Comparison of ENCODE assay signal across 8 mouse cellular contexts in genomic region chr13:12394609-12395505, GRCm38 (mm10). TPM values are rescaled to one million over a fixed set of nuclear protein-coding genes. Genes with fewer than 3 reads are reported as not detected.
DNase-seq lines count a peak whose midpoint lies in the region; ATAC-seq lines count a peak whose summit lies in the region.

TSS of gene Heatr1 (plus strand) at chr13:12395027.

- ATAC-seq in hindbrain, embryonic 14.5 days (ENCODE audit: low FRiP score), result peak; percentile 96

- H3K27ac ChIP-seq in hindbrain, embryonic 14.5 days, result peak within 1 kb of the TSS; percentile 22; the same call in 1 of the 2 replicates

- peak; percentile 100 for DNase-seq in R1 (ENCODE audit: low read depth, low spot score)
- peak; percentile 91 to 92 for DNase-seq in cerebellum, postnatal 25 days
- peak; percentile 90 to 92 for DNase-seq in frontal cortex, postnatal 25 days (ENCODE audit: low spot score in 2 of 2)
- DNase-seq in hindbrain, embryonic 14.5 days (ENCODE audit: low spot score), result peak; percentile 98
- peak; percentile 90 to 93 for DNase-seq in layer of hippocampus, postnatal 36 days
- DNase-seq in lung, postnatal 36 days, result peak; percentile 99
- DNase-seq in retina, postnatal 1 day, result peak; percentile 99
- peak; percentile 89 to 92 for DNase-seq in urinary bladder, adult 18-20 months (ENCODE audit: low spot score in 2 of 2)

- WGBS in hindbrain, embryonic 14.5 days, result under 1% methylated on average over 43 of the region's 43 CpGs

- no peaks in the 10 kb centered on the region for H3K27me3 ChIP-seq in hindbrain, embryonic 14.5 days (ENCODE audit: control insufficient read depth, insufficient read depth, low read length)

- peaks cover 8% of the 10 kb centered on the region for H3K4me1 ChIP-seq in hindbrain, embryonic 14.5 days (replicated peaks; ENCODE audit: control insufficient read depth, insufficient read depth, low read length)

- H3K4me3 ChIP-seq in hindbrain, embryonic 14.5 days (replicated peaks; ENCODE audit: low read length), result peak within 1 kb of the TSS; percentile 81

- no peaks in the 10 kb centered on the region for H3K9me3 ChIP-seq in hindbrain, embryonic 14.5 days (ENCODE audit: control insufficient read depth, low read length)

- peaks cover 28% of the 10 kb centered on the region for H3K36me3 ChIP-seq in hindbrain, embryonic 14.5 days (replicated peaks; ENCODE audit: control insufficient read depth, insufficient read depth)

- H3K4me2 ChIP-seq in hindbrain, embryonic 14.5 days (replicated peaks), result peak within 1 kb of the TSS; percentile 93

- peak within 1 kb of the TSS; percentile 59 for H3K9ac ChIP-seq in hindbrain, embryonic 14.5 days

RNA-seq across cellular contexts. Expression of gene Heatr1, which starts in this region (rescaled TPM):
- 17.1 and 19.4 TPM in 2 replicates for polyA plus RNA-seq in hindbrain, embryonic 14.5 days (2014; fragmentation: Nextera tagmentation; extraction: Ambion mirVana)
- 10 to 100 TPM; 27.3 to 31.7 TPM for total RNA-seq in layer of hippocampus, postnatal 36 days (2021)

Comparison
In these comparisons a context has a peak if more than half of its experiments do, and no peak if none do; other contexts are left out.
1. Peak in every context shown above with its lines: DNase-seq, ATAC-seq, H3K4me3 ChIP-seq and H3K27ac ChIP-seq.